Mouse (Mus musculus) C2C12 (cell line): ENCODE measurements around the gene Rap1gds1.

ENCODE experiments used
- CEBPB ChIP-seq: IDR thresholded peaks from one replicate; pipeline ENCODE4 v1.6.1; 2011; ENCODE audit warnings: low read depth, mild to moderate bottlenecking, control low read depth, moderate library complexity
- CTCF ChIP-seq: IDR thresholded peaks from one replicate; pipeline ENCODE4 v1.5.1; 2011; ENCODE audit not compliant: control insufficient read depth, insufficient read depth, insufficient read length
- MAX ChIP-seq: IDR thresholded peaks from one replicate; pipeline ENCODE4 v1.6.1; 2011; ENCODE audit warnings: mild to moderate bottlenecking, control low read depth
- MYOG ChIP-seq: IDR thresholded peaks from one replicate; pipeline ENCODE4 v1.6.1; 2011; ENCODE audit not compliant: control insufficient read depth, insufficient read length; ENCODE audit errors: extremely low read depth
- USF1 ChIP-seq: IDR thresholded peaks from one replicate; pipeline ENCODE4 v1.6.1; 2011; ENCODE audit warnings: low read depth, mild to moderate bottlenecking, control low read depth, moderate library complexity

- TF ChIP-seq CTCF (no peak), USF1 (no peak), MAX (no peak), MYOG (no peak), CEBPB (no peak)
These were observed 160.2 kb downstream of the Rap1gds1 start for GRCm38 (mm10) chr3:138914626-138915288.
